9 mouse cellular contexts compared by ENCODE assay signal in genomic region chr5:142962444-142962961, GRCm38 (mm10). TPM values are rescaled to one million over a fixed set of nuclear protein-coding genes. Genes with fewer than 3 reads are reported as not detected.
DNase-seq lines count a peak whose midpoint lies in the region; ATAC-seq and TF ChIP-seq lines count a peak whose summit lies in the region.
"Had no signal": no experiment of that assay in that cellular context is flagged by ENCODE, and none has a peak within 500 bp of the region (broad histone marks: within the 10 kb centered on the region; RNA-seq: fewer than 3 reads in every experiment).

No protein-coding gene starts in this region.

- H3K4me3 ChIP-seq in heart, embryonic 12.5 days: peak overlapping the region; percentile 79
- H3K4me3 ChIP-seq in brown adipose tissue, adult 24 weeks (ENCODE audit: insufficient read depth, low read depth, low read length): peak overlapping the region; percentile 75
- H3K4me3 ChIP-seq in hindbrain, embryonic 15.5 days: peak overlapping the region; percentile 68
- H3K4me3 ChIP-seq in liver, postnatal 0 days (ENCODE audit: low read depth, low read length): peak overlapping the region; percentile 51

- no peak for ATAC-seq in heart, embryonic 12.5 days (ENCODE audit: insufficient number of reproducible peaks, low FRiP score)
- ATAC-seq in hindbrain, embryonic 15.5 days (ENCODE audit: low FRiP score, low read depth): no peak
- peak; percentile 43; the same call in 1 of the 2 replicates for ATAC-seq in liver, postnatal 0 days

- no peaks in the 10 kb centered on the region for H3K9me3 ChIP-seq in heart, embryonic 12.5 days (replicated peaks)
- H3K9me3 ChIP-seq in hindbrain, embryonic 15.5 days: no peaks in the 10 kb centered on the region
- no peaks in the 10 kb centered on the region for H3K9me3 ChIP-seq in liver, postnatal 0 days (ENCODE audit: low read length)

- peaks cover 36% of the 10 kb centered on the region for H3K4me1 ChIP-seq in heart, embryonic 12.5 days (replicated peaks)
- peaks cover 5% of the 10 kb centered on the region for H3K4me1 ChIP-seq in brown adipose tissue, adult 24 weeks (ENCODE audit: control insufficient read depth, insufficient read depth, insufficient read length, low read length)
- H3K4me1 ChIP-seq in hindbrain, embryonic 15.5 days (replicated peaks): peaks cover 51% of the 10 kb centered on the region
- H3K4me1 ChIP-seq in liver, postnatal 0 days (ENCODE audit: insufficient read depth): peaks cover 23% of the 10 kb centered on the region

- 7% methylated on average over 11 of the region's 11 CpGs for WGBS in heart, embryonic 12.5 days
- under 1% methylated on average over 11 of the region's 11 CpGs for WGBS in hindbrain, embryonic 15.5 days
- WGBS in liver, postnatal 0 days (ENCODE audit: insufficient replicate concordance): 32% methylated on average over 11 of the region's 11 CpGs

- TF ChIP-seq EP300 in liver, postnatal 0 days (IDR thresholded peaks at IDR 0.05; ENCODE audit: low read depth): no peak

- peak overlapping the region; percentile 95 for H3K9ac ChIP-seq in heart, embryonic 12.5 days
- H3K9ac ChIP-seq in hindbrain, embryonic 15.5 days: peak overlapping the region; percentile 87
- H3K9ac ChIP-seq in liver, postnatal 0 days (replicated peaks): peak overlapping the region; percentile 34; the same call in 1 of the 2 replicates

- H3K27me3 ChIP-seq in heart, embryonic 12.5 days (replicated peaks): peaks cover 7% of the 10 kb centered on the region; the same call in 1 of the 2 replicates
- no peaks in the 10 kb centered on the region for H3K27me3 ChIP-seq in hindbrain, embryonic 15.5 days
- H3K27me3 ChIP-seq in liver, postnatal 0 days (ENCODE audit: insufficient read depth, low read length): peaks cover 38% of the 10 kb centered on the region

- intact Hi-C loops in heart, postnatal 36 days (cut with DNase I): loop anchor here (1.0 kb wide), 2 partner anchors 36 to 55 kb away; no protein-coding TSS in a partner anchor

- peaks cover 4% of the 10 kb centered on the region for H3K36me3 ChIP-seq in heart, embryonic 12.5 days
- H3K36me3 ChIP-seq in hindbrain, embryonic 15.5 days: 0 out of 2 replicates have a peak, but pooled peaks cover 5% of the 10 kb centered on the region
- no peaks in the 10 kb centered on the region for H3K36me3 ChIP-seq in liver, postnatal 0 days (replicated peaks; ENCODE audit: insufficient read depth, low read length)

- no peak for DNase-seq in heart, postnatal 36 days
- no peak for DNase-seq in liver, postnatal 0 days
- no peak for DNase-seq in frontal cortex, postnatal 25 days (ENCODE audit: low spot score in 2 of 2)
- DNase-seq in yolk sac, embryonic 10.5 days (ENCODE audit: low spot score): no peak
- no peak for DNase-seq in frontal cortex, adult 2 months (ENCODE audit: extremely low spot score in 1 of 2, low spot score in 1 of 2)

- H3K27ac ChIP-seq in heart, embryonic 12.5 days (ENCODE audit: poor library complexity, severe bottlenecking): peak overlapping the region; percentile 82
- H3K27ac ChIP-seq in brown adipose tissue, adult 24 weeks (replicated peaks; ENCODE audit: low read depth, low read length): peak overlapping the region; percentile 93
- H3K27ac ChIP-seq in hindbrain, embryonic 15.5 days (replicated peaks): peak overlapping the region; percentile 92
- H3K27ac ChIP-seq in liver, postnatal 0 days (ENCODE audit: low read depth): peak overlapping the region; percentile 48

- TF ChIP-seq CTCF in liver, postnatal 0 days (IDR thresholded peaks at IDR 0.05; ENCODE audit: low read depth): no peak

- H3K4me2 ChIP-seq in heart, embryonic 12.5 days: peak overlapping the region; percentile 83
- peak overlapping the region; percentile 95 for H3K4me2 ChIP-seq in hindbrain, embryonic 15.5 days
- H3K4me2 ChIP-seq in liver, postnatal 0 days (ENCODE audit: low read depth, low read length): peak overlapping the region; percentile 70

RNA-seq across cellular contexts. Expression of gene Fscn1, which starts 2.4 kb away (rescaled TPM):
- 201 and 205 TPM in 2 replicates for polyA plus RNA-seq in heart, embryonic 12.5 days (2016; fragmentation: Nextera tagmentation; extraction: Ambion mirVana)
- 10 to 100 TPM; 26.5 to 37.6 TPM for total RNA-seq in heart, postnatal 36 days (2021)
- 9.1 and 16.2 TPM in 2 replicates for polyA plus RNA-seq in brown adipose tissue, adult 24 weeks (2012; ENCODE audit: insufficient read depth, insufficient read length, missing spikeins)
- polyA plus RNA-seq in hindbrain, embryonic 15.5 days (2015; fragmentation: Nextera tagmentation; extraction: Ambion mirVana): 488 and 506 TPM in 2 replicates
- 6.9 and 7.3 TPM in 2 replicates for polyA plus RNA-seq in liver, postnatal 0 days (2015; fragmentation: Nextera tagmentation; extraction: Ambion mirVana)
- polyA plus RNA-seq in frontal cortex, adult 2 months (2012; rRNA removed): 304 and 315 TPM in 2 replicates
- total RNA-seq: MEL had no signal

RNA-seq across cellular contexts. Expression of gene Actb, which starts 55.9 kb away (rescaled TPM):
- polyA plus RNA-seq in heart, embryonic 12.5 days (2016; fragmentation: Nextera tagmentation; extraction: Ambion mirVana): 6,292 and 6,382 TPM in 2 replicates
- total RNA-seq in heart, postnatal 36 days (2021): 100 to 1,000 TPM; 707 to 812 TPM
- polyA plus RNA-seq in brown adipose tissue, adult 24 weeks (2012; ENCODE audit: insufficient read depth, insufficient read length, missing spikeins): 1,228 and 1,297 TPM in 2 replicates
- 13,458 and 13,965 TPM in 2 replicates for polyA plus RNA-seq in hindbrain, embryonic 15.5 days (2015; fragmentation: Nextera tagmentation; extraction: Ambion mirVana)
- 6,710 and 7,738 TPM in 2 replicates for polyA plus RNA-seq in liver, postnatal 0 days (2015; fragmentation: Nextera tagmentation; extraction: Ambion mirVana)
- polyA plus RNA-seq in frontal cortex, adult 2 months (2012; rRNA removed): 2,513 and 2,530 TPM in 2 replicates

Comparison
In these comparisons a context has a peak if more than half of its experiments do, and no peak if none do; other contexts are left out.
1. H3K9ac ChIP-seq: peak in every context shown above with its lines; median percentile 95 in heart, embryonic 12.5 days; 87 in hindbrain, embryonic 15.5 days; 34 in liver, postnatal 0 days.
2. RNA of gene Fscn1, which starts 2.4 kb away (polyA plus RNA-seq): 488 to 506 TPM in hindbrain, embryonic 15.5 days, 304 to 315 TPM in frontal cortex, adult 2 months and 201 to 205 TPM in heart, embryonic 12.5 days; 9.1 to 16.2 TPM in brown adipose tissue, adult 24 weeks and 6.9 to 7.3 TPM in liver, postnatal 0 days; every median in the first group is over 10 times any median in the second.
3. Peak in every context shown above with its lines, with median percentiles within 50 percentile points of each other: H3K27ac ChIP-seq, H3K4me2 ChIP-seq and H3K4me3 ChIP-seq.